Mouse (Mus musculus): ENCODE results near the gene Slc6a16.

The Slc6a16 gene

GRCm38 (mm10) chr7:45216442-45217183, 24.3 kb upstream of the Slc6a16 start:
- no peak for DNase-seq (ENCODE audit: low spot score in 2 of 2)

GRCm38 (mm10) chr7:45221680-45222079, 19.2 kb upstream of the Slc6a16 start:
- DNase-seq (ENCODE audit: low spot score in 2 of 2): no peak

GRCm38 (mm10) chr7:45224826-45225225, 16.1 kb upstream of the Slc6a16 start:
- DNase-seq (ENCODE audit: low spot score in 2 of 2): no peak

- DNase-seq (ENCODE audit: low spot score in 2 of 2): no peak
Observed at GRCm38 (mm10) chr7:45226421-45226820, 14.5 kb upstream of the Slc6a16 start.

- DNase-seq (ENCODE audit: low spot score in 2 of 2): peak in 1 of 2 experiments; percentile 59
Observed at GRCm38 (mm10) chr7:45228548-45228947, 12.3 kb upstream of the Slc6a16 start.

GRCm38 (mm10) chr7:45229046-45229445, 11.8 kb upstream of the Slc6a16 start:
- no peak for DNase-seq (ENCODE audit: low spot score in 2 of 2)

- peak; percentile 42 to 65 for DNase-seq (ENCODE audit: low spot score in 2 of 2)
Observed at GRCm38 (mm10) chr7:45229459-45230203, 11.3 kb upstream of the Slc6a16 start.

GRCm38 (mm10) chr7:45231192-45231591, 9.7 kb upstream of the Slc6a16 start:
- DNase-seq (ENCODE audit: low spot score in 2 of 2): no peak

GRCm38 (mm10) chr7:45231941-45232340, 8.9 kb upstream of the Slc6a16 start:
- no peak for DNase-seq (ENCODE audit: low spot score in 2 of 2)

GRCm38 (mm10) chr7:45232716-45233465, 8.0 kb upstream of the Slc6a16 start:
- DNase-seq (ENCODE audit: low spot score in 2 of 2): no peak

- no peak for DNase-seq (ENCODE audit: low spot score in 2 of 2)
Observed at GRCm38 (mm10) chr7:45233580-45234332, 7.1 kb upstream of the Slc6a16 start.

- DNase-seq (ENCODE audit: low spot score in 2 of 2): no peak
Observed at GRCm38 (mm10) chr7:45234333-45234841, 6.5 kb upstream of the Slc6a16 start.

- no peak for DNase-seq (ENCODE audit: low spot score in 2 of 2)
Observed at GRCm38 (mm10) chr7:45234922-45235571, 5.8 kb upstream of the Slc6a16 start.

- DNase-seq (ENCODE audit: low spot score in 2 of 2): no peak
Observed at GRCm38 (mm10) chr7:45235656-45236180, 5.2 kb upstream of the Slc6a16 start.

- no peak for DNase-seq (ENCODE audit: low spot score in 2 of 2)
Observed at GRCm38 (mm10) chr7:45237747-45238699, 2.9 kb upstream of the Slc6a16 start.

GRCm38 (mm10) chr7:45238723-45239496, 2.0 kb upstream of the Slc6a16 start, which contains the start of gene Cd37:
Cd37 (minus strand) TSS chr7:45239115.
- DNase-seq (ENCODE audit: low spot score in 2 of 2): peak; percentile 70 to 84

- DNase-seq (ENCODE audit: low spot score in 2 of 2): no peak
Observed at GRCm38 (mm10) chr7:45240109-45240508, 776 bp upstream of the Slc6a16 start.

- DNase-seq (ENCODE audit: low spot score in 2 of 2): no peak
Observed at GRCm38 (mm10) chr7:45241389-45241749, 484 bp downstream of the Slc6a16 start.

GRCm38 (mm10) chr7:45247666-45248065, 6.8 kb downstream of the Slc6a16 start:
- no peak for DNase-seq (ENCODE audit: low spot score in 2 of 2)

Data from spleen, postnatal 4 days (tissue).